Mouse (Mus musculus) limb, embryonic 10.5 days (tissue): ENCODE data around the gene Flywch1. TPM values are rescaled to one million over a fixed set of nuclear protein-coding genes. Genes with fewer than 3 reads are reported as not detected.
A peak's percentile ranks its signal among the peaks of the same experiment; 100 is the strongest.

Experiments
- DNase-seq: peaks from one replicate; pipeline ENCODE4 v3.0.0-alpha.2; 2017; ENCODE audit warnings: low spot score
- H3K27ac ChIP-seq: fragments of 300-500 bp; sonication (generic); 2 replicates; pipeline ENCODE4 v1.5.1; 2016; ENCODE audit warnings: mild to moderate bottlenecking
- H3K27me3 ChIP-seq: fragments of 300-500 bp; sonication (generic); 2 replicates; pipeline ENCODE4 v1.6.1; 2016; ENCODE audit warnings: low read depth, mild to moderate bottlenecking; ENCODE audit not compliant: poor library complexity, severe bottlenecking
- H3K36me3 ChIP-seq: fragments of 300-500 bp; sonication (generic); 2 replicates; pipeline ENCODE4 v1.6.1; 2016; ENCODE audit warnings: mild to moderate bottlenecking, moderate library complexity
- H3K4me1 ChIP-seq: fragments of 300-500 bp; sonication (generic); 2 replicates; pipeline ENCODE4 v1.6.1; 2016
- H3K4me3 ChIP-seq: fragments of 300-500 bp; sonication (generic); 2 replicates; pipeline ENCODE4 v1.5.1; 2016; ENCODE audit warnings: mild to moderate bottlenecking, moderate library complexity
- H3K9me3 ChIP-seq: fragments of 300-500 bp; sonication (generic); replicated peaks from 2 replicates; pipeline ENCODE4 v1.6.1; 2016; ENCODE audit warnings: mild to moderate bottlenecking
- WGBS: fragments of 180-500 bp; shearing (Covaris S2); methylation state at CpG from one replicate; pipeline ENCODE4 v1.1.7; 2016; 5-methylcytosine and 5-hydroxymethylcytosine counted together
- polyA plus RNA-seq: library from polyadenylated mRNA; unstranded; fragments of >200 nt; fragmentation: Nextera tagmentation; extraction: Ambion mirVana; gene quantifications from 2 replicates; pipeline ENCODE4 v1.2.1, GENCODE M21; 2016

The Flywch1 gene
- polyA plus RNA-seq, 1 experiment from 2014 or later: 177 TPM

DNA sequence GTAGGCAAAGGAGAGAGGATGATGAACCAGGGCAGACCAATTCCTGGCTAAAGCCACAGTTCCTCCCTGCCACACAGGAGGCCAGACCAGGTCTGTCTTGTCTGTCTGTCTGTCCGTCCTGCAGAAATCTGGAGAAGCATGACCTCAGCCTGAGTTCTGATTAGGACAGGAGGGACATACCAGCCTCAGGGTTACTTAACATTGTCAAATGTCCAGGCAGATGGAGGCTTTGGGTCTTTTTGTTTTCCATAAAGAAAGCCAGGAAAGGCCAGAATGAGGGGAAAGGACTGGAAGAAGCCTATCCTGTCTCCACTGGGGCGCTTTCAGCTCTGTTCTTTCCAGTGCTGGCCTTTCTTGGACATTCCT, 32.6 kb downstream of the Flywch1 start:
- H3K4me3 ChIP-seq: peak overlapping the region; percentile 71
- H3K4me1 ChIP-seq: peaks cover 42% of the 10 kb centered on the region
- 45% methylated on average over 2 of the region's 2 CpGs for WGBS
- H3K36me3 ChIP-seq: peaks cover 38% of the 10 kb centered on the region
- peaks cover 85% of the 10 kb centered on the region for H3K27me3 ChIP-seq
- DNase-seq: no peak
- H3K9me3 ChIP-seq: 0 out of 2 replicates have a peak, but pooled peaks cover 3% of the 10 kb centered on the region
- no peak overlapping the region for H3K27ac ChIP-seq

DNA sequence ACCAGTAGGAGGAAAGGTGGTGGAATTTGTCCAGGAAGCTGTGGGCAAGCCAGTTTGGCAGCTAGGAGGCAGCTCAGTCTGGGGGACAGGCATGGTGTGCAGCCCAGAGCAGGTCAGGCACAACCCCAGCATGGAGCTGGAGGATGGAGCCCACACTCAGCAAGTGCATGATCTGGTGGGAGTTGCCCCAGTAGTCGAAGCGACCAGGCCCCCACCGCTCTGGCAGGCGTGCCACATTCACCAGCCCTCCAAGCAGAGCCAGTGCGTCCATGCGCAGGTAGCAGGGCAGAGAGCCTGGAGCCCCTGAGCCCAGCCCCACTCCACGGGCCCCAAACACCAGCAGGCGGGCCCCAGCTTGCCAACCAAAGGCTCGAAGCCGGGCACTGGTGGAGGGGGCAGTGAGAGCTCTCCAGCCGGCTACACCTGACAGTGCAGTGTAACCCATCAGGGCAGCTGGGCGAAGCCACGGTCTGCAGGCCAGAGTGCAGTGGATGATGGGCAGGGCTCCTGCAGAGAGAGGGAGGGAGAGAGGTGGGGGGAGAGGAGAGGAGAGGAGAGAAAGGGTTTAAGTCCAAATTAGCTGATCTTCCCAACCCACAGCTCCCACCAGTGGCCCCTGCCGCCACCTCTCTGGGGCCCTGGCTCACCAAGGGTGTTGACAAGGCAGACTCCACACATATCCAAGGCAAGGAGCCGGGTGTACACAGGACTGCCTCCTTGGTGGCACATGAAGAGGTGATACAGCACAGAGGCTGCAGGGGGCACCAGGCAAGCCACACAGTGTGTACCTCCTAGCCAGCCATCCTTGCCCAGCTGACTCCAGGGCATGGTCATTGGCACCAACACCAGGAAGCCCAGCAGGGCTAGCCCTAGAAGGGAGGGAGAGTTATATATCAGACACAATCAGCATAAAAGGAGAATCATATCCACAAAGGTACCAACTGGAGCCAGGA, 33.6 kb downstream of the Flywch1 start:
- 60% methylated on average over 15 of the region's 15 CpGs for WGBS
- H3K36me3 ChIP-seq: peaks cover 49% of the 10 kb centered on the region
- no peak overlapping the region for H3K4me3 ChIP-seq
- 0 out of 2 replicates have a peak, but pooled peaks cover 3% of the 10 kb centered on the region for H3K9me3 ChIP-seq
- H3K27ac ChIP-seq: no peak overlapping the region
- peak; percentile 36 for DNase-seq
- H3K27me3 ChIP-seq: peaks cover 75% of the 10 kb centered on the region
- H3K4me1 ChIP-seq: peaks cover 43% of the 10 kb centered on the region

DNA sequence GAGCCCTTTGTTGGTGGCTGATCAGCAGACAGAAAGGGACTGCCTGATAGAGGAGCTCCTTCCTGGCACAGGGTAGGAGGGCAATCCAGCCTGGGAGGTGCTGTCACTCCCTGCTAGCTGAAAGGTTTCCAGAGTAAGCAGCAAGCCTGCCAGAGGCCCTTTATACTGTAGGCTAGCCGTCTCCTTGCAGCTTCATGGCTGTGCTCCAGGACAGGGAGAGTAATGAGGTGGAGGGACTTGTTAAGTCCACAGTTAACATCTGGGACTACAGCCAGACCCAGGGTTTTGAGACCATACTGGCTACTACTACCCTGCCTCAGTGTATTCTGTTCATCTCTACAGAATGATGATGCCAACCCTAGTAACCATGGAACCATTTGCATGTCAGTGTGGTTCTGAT, 37.1 kb downstream of the Flywch1 start:
- H3K36me3 ChIP-seq: peaks cover 53% of the 10 kb centered on the region

DNA sequence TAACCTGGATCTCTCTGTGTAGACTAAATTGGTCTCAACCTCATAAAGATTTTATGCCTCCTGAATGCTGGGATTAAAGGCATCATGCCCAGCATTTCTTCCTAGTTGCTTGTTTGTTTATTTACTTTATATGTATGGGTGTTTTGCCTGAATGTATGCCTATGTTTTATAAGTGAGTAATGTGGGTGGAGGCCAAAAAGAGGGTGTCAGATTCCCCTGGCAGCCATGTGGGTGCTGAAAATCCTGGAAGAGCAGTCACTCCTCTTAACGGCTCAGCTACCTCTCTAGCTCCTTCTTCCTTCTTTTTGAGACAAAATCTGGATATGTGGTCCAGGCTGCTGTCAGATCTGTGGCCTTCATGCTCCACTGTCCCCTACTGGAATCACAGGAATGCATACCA, 41.0 kb downstream of the Flywch1 start:
- Histone ChIP-seq H3K27me3 (0 out of 2 replicates have a peak, but pooled peaks cover 1% of the 10 kb centered on the region), H3K9me3 (no peaks in the 10 kb centered on the region), H3K36me3 (peaks cover 31% of the 10 kb centered on the region), H3K4me3 (no peak overlapping the region), H3K27ac (no peak overlapping the region), H3K4me1 (peaks cover 17% of the 10 kb centered on the region)
- 70% methylated on average over 1 of the region's 1 CpGs for WGBS
- DNase-seq: no peak

More for the DNA sequence above, 37.1 kb downstream of the Flywch1 start:
- 89% methylated on average over 1 of the region's 1 CpGs for WGBS
- Histone ChIP-seq H3K4me3 (no peak overlapping the region), H3K27ac (no peak overlapping the region), H3K4me1 (peaks cover 17% of the 10 kb centered on the region), H3K27me3 (peaks cover 40% of the 10 kb centered on the region), H3K9me3 (0 out of 2 replicates have a peak, but pooled peaks cover 3% of the 10 kb centered on the region)
- DNase-seq: no peak

DNA sequence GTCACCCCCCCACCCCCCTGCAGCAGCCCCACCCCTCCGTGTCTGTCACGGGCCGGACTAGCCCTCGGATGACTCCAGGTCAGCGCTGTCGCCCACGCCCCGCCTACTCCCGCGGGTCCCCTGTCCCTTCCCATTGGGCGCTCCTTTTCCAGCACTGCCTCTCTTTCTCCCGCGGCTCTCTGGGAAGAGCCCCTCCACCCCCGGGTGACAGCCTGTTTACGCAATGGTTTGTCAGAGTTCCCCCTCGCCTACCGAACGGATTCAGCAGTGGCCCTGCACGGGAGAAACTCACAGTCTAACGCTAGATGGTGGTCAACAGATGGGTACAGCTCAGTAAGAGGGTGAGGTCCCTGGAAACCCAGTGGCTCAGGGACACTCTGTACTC, 44.7 kb downstream of the Flywch1 start:
- WGBS: 3% methylated on average over 18 of the region's 20 CpGs
- Histone ChIP-seq H3K27ac (peak overlapping the region; percentile 92), H3K4me3 (peak overlapping the region; percentile 89), H3K36me3 (no peaks in the 10 kb centered on the region), H3K4me1 (peaks cover 16% of the 10 kb centered on the region), H3K9me3 (no peaks in the 10 kb centered on the region), H3K27me3 (no peaks in the 10 kb centered on the region)
- peak; percentile 85 for DNase-seq

DNA sequence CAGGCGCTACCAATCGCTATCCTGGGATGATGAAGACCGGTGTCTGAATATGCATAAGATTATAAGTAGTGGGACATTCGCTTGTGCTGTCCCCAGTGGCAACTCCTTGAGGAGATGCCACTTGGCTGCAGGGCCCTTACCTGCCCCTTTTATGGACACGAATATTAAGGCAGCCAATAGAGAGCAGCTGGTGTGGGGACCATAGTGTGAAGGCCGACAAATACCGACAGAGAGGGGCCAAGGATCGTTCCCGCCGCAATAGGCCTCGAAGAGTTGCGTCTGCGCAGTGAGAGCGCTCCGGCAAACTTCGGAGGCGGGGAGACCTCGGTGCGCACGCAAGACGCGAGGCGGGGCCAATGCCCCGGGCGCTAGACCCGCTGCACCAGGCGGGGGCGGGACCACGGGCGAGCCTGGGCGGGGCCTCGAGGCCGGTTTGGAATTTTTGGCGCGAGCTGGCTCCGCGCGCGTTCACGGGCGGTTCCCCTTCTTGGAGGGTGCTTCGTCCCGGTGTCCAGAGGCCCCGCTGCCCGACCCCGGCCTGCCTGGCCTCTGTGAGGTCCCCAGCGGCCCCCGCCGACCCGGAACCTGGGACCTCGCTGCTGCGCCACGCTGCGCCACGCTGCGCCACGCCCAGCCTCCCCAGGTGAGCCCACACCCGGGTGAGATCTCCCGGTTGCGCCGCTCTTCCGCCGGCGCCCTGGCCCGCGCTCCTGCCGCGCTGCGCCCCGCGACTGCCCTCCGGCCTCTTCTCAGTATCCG, 45.2 kb downstream of the Flywch1 start, which contains the start of gene Pkmyt1:
Gene Pkmyt1, plus strand, starts transcription at position 338 of the 759 bp plus-strand sequence.
- WGBS: 2% methylated on average over 73 of the region's 73 CpGs
- peaks cover 16% of the 10 kb centered on the region for H3K4me1 ChIP-seq
- H3K9me3 ChIP-seq: no peaks in the 10 kb centered on the region
- DNase-seq: peak; percentile 97
- H3K4me3 ChIP-seq: peak within 1 kb of the TSS; percentile 89
- peak within 1 kb of the TSS; percentile 92 for H3K27ac ChIP-seq
- H3K27me3 ChIP-seq: no peaks in the 10 kb centered on the region
- no peaks in the 10 kb centered on the region for H3K36me3 ChIP-seq

DNA sequence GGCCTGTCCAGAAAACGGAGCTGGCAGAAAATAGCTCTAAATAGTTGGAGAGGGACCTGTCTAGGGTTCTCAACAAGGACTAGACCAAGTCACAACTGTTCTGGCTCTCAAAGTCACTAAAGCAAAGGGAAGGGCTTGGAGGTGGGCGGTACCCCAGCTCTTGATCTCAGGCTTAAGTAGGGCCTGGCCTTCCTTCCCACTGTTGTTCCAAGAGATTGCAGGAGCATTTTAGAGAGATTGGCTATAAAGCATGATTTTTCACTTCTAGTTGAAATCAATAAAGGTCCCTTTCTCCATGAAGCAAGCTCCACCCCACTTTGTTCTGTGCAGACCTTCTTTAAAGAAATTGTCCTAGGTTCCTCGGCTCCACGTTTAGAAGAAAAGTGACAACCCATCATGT, 45.9 kb downstream of the Flywch1 start:
- DNase-seq: no peak
- Histone ChIP-seq H3K4me1 (peaks cover 16% of the 10 kb centered on the region), H3K27ac (peak overlapping the region; percentile 92), H3K9me3 (no peaks in the 10 kb centered on the region), H3K36me3 (no peaks in the 10 kb centered on the region), H3K4me3 (peak overlapping the region; percentile 89), H3K27me3 (peaks cover 4% of the 10 kb centered on the region; the same call in 1 of the 2 replicates)
- WGBS: 76% methylated on average over 4 of the region's 4 CpGs

DNA sequence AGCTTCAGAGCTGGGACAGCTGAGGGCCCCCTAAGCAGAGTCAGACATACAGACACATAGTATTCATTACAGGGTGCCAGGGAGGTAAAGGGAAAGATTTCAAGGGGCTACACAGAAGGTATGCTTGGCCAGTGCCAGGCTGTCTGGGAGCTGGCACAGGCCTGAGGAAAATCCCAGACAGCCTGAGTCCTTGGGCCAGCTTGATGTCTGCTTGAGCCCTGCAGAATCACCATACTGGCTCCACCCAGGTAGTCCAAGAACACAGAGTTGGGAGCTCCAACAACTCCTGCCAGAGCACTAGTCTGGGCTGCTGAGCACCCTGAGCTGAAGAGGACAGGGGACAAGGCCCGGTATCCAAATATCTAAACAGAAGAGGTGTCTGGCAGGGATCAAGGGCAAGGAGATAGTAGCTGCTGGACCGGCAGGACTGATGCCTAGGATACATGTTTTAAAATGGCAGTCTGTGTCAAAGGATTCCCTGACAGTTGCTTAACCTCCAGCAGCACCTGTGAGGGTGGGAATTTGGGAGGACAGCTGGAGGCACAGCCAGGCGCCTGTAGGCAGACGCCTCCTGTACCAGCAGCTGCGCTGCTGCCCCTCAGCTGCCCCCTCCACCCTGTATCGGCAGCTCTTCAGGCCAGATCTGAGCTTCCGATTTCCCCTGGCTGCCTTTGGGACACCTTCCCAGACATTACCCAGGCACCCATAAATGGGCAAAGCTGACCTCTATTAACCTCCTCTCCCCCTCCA, 48.9 kb downstream of the Flywch1 start, which contains the start of gene 1520401A03Rik:
Gene 1520401A03Rik, minus strand, starts transcription at position 408 of the 750 bp plus-strand sequence.
- no peaks in the 10 kb centered on the region for H3K36me3 ChIP-seq
- H3K9me3 ChIP-seq: no peaks in the 10 kb centered on the region
- no peak within 1 kb of the TSS for H3K4me3 ChIP-seq

DNA sequence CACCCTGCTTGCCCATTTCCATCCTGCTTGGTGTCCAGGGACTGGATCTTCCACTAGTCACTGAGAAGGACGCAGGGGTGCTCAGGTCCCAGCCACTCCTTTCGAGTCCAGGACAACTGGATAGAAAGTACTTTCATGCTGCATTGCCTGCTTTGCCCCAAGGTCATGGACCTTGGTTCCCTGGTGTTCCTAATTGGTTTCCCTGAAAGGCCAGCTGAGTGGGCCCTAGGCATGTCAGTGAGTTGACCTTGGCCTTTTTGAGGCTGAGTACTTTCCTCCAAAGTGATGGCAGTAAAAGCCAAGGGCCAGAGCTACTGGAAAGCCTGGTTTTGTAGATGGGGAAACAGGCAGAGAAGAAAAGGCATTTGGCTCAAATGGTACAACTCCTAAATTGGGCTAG, 49.5 kb downstream of the Flywch1 start:
- Histone ChIP-seq H3K9me3 (no peaks in the 10 kb centered on the region), H3K4me1 (peaks cover 9% of the 10 kb centered on the region), H3K27ac (no peak overlapping the region), H3K36me3 (no peaks in the 10 kb centered on the region), H3K27me3 (peaks cover 7% of the 10 kb centered on the region; the same call in 1 of the 2 replicates), H3K4me3 (no peak overlapping the region)
- 82% methylated on average over 2 of the region's 2 CpGs for WGBS
- DNase-seq: no peak

More for the DNA sequence above, 48.9 kb downstream of the Flywch1 start, which contains the start of gene 1520401A03Rik:
- WGBS: 71% methylated on average over 7 of the region's 7 CpGs
- no peak for DNase-seq
- Histone ChIP-seq H3K4me1 (peaks cover 16% of the 10 kb centered on the region), H3K27me3 (peaks cover 7% of the 10 kb centered on the region; the same call in 1 of the 2 replicates), H3K27ac (no peak within 1 kb of the TSS)

DNA sequence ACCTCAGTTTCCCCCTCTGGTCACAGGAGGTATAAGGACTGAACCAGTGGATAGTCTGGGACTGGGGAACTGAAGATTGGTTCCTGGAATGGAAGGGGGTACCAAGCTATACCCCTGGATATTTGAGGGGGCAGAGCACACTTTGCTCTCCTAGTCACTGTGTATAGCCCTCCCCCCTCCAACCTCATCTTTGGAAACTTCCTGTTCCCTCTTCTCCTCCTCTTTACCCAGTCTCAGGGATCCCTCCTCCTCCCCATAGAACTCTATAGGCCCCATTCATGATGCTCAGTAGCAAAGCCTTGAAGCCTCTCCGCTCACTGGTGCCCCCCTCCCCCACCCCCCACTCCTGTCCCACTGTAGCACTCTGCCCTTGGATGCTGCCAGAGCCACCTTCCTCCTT, 51.9 kb downstream of the Flywch1 start:
- Histone ChIP-seq H3K4me1 (no peaks in the 10 kb centered on the region), H3K36me3 (no peaks in the 10 kb centered on the region)
- WGBS: 22% methylated on average over 1 of the region's 1 CpGs

DNA sequence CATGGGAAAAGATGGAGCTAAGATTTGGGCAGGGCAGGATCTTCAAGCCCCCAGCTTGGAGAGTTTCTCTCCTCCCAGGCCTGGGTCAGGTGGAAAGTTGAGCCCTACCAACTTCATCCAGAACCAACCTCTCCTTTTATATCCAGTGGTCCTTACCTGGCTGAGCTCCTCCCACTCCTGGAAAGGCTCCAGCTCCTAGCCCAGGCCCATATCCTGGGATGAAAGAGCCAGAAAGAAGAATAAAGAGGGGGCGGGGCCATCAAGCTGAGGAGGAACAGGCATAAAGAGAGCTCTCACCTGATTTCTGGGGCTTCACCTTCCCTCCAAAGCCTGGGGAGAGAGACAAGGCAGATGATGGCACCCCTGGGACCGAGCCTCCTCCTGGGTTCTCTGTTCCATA, 54.4 kb downstream of the Flywch1 start:
- H3K4me1 ChIP-seq: no peaks in the 10 kb centered on the region
- 59% methylated on average over 2 of the region's 2 CpGs for WGBS
- DNase-seq: no peak
- no peaks in the 10 kb centered on the region for H3K36me3 ChIP-seq
- no peak overlapping the region for H3K4me3 ChIP-seq
- no peak overlapping the region for H3K27ac ChIP-seq
- H3K27me3 ChIP-seq: peaks cover 12% of the 10 kb centered on the region; the same call in 1 of the 2 replicates
- no peaks in the 10 kb centered on the region for H3K9me3 ChIP-seq

More for the DNA sequence above, 51.9 kb downstream of the Flywch1 start:
- Histone ChIP-seq H3K4me3 (no peak overlapping the region), H3K9me3 (no peaks in the 10 kb centered on the region), H3K27me3 (peaks cover 7% of the 10 kb centered on the region; the same call in 1 of the 2 replicates), H3K27ac (no peak overlapping the region)
- DNase-seq: no peak

DNA sequence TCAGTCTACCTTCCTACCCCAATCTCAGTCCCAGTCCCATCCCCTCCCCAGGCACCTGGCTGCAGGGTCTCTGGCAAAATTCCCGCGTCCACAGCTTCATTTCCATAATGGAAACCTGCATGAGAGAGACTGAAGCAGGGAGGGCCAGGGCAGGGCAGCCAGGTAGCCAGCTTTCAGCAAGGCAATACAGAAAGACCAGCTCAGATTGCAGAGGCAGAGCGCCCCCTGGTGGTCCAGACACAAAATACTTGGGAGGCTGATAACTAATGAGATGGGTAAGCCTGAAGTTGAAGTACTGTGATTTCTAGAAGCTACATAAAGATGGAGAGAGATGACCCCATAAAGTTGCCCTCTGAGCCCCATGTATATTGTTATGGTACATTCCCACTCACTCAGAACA, 65.2 kb downstream of the Flywch1 start:
- peak; percentile 93 for DNase-seq
- Histone ChIP-seq H3K27ac (no peak overlapping the region), H3K36me3 (no peaks in the 10 kb centered on the region), H3K4me3 (no peak overlapping the region), H3K4me1 (peaks cover 10% of the 10 kb centered on the region), H3K9me3 (no peaks in the 10 kb centered on the region), H3K27me3 (peaks cover 24% of the 10 kb centered on the region)
- WGBS: 0% methylated on average over 3 of the region's 3 CpGs
